Mouse (Mus musculus) bone marrow, adult 2 months (tissue): ENCODE data around the gene Smpdl3b. TPM values are rescaled to one million over a fixed set of nuclear protein-coding genes. Genes with fewer than 3 reads are reported as not detected.
"Not testable (repeated sequence)": the region's sequence is repeated elsewhere in the genome, so short reads cannot be mapped to it uniquely, and the experiment has no call there.

ENCODE experiments used
- H3K27ac ChIP-seq: fragments of 200-500 bp; 2 replicates; pipeline ENCODE4 v1.5.1; 2012; ENCODE audit warnings: low read depth, mild to moderate bottlenecking, control low read depth, inconsistent platforms, low read length; ENCODE audit not compliant: control insufficient read depth, poor library complexity, insufficient read depth
- H3K4me1 ChIP-seq: fragments of 200-500 bp; 2 replicates; pipeline ENCODE4 v1.6.1; 2011; ENCODE audit warnings: low read length; ENCODE audit not compliant: control insufficient read depth, insufficient read depth
- H3K4me3 ChIP-seq: fragments of 200-500 bp; replicated peaks from 2 replicates; pipeline ENCODE3; 2011; ENCODE audit warnings: mild to moderate bottlenecking, low read depth, low read length, control low read depth; ENCODE audit not compliant: control insufficient read depth
- CTCF ChIP-seq: fragments of 200-500 bp; IDR thresholded peaks from 2 replicates; pipeline ENCODE4 v1.5.1; 2011; ENCODE audit warnings: low read length, control low read depth; ENCODE audit not compliant: control insufficient read depth, insufficient read depth
- POLR2A ChIP-seq: fragments of 200-500 bp; IDR thresholded peaks from 2 replicates; pipeline ENCODE4 v1.6.1; 2011; ENCODE audit warnings: low read depth, mild to moderate bottlenecking, control low read depth, low read length, borderline replicate concordance; ENCODE audit not compliant: control insufficient read depth
- WGBS: fragments of 180-500 bp; shearing (Covaris S2); methylation state at CpG from one replicate; pipeline ENCODE4 v1.1.7; 2018; 5-methylcytosine and 5-hydroxymethylcytosine counted together
- polyA plus RNA-seq: library from polyadenylated mRNA; stranded (reverse); fragments of >200 nt; gene quantifications from 2 replicates; pipeline ENCODE4 v1.2.4, GENCODE M21; 2011; ENCODE audit warnings: low replicate concordance; ENCODE audit not compliant: missing spikeins, insufficient read depth, insufficient read length

Gene Smpdl3b
- polyA plus RNA-seq, 1 experiment, result 1.7 TPM

DNA sequence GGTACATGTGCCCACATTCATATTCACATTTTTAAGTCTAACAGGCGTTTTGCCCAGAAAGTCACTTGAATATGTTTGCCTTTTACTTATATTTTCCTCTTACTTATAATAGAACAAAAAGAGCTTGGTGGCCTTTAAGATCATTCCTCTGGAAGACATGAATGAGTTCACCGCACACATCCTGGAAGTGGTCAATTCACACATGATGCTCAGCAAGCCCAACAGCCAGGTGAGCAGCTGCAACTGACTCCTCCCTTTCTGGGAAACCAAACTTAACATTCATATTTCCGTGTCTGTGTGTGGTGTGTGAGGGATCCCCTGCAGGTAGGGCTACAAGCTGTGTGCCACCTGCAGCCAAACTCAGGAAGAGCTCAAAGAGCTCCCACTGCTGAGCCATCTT, 17.9 kb upstream of the Smpdl3b start:
- TF ChIP-seq POLR2A (no peak), CTCF (no peak)
- no peak overlapping the region for H3K4me3 ChIP-seq
- no peaks in the 10 kb centered on the region; the same call in 1 of the 2 replicates for H3K4me1 ChIP-seq
- H3K27ac ChIP-seq, result no peak overlapping the region
- WGBS, result 78% methylated on average over 3 of the region's 3 CpGs

DNA sequence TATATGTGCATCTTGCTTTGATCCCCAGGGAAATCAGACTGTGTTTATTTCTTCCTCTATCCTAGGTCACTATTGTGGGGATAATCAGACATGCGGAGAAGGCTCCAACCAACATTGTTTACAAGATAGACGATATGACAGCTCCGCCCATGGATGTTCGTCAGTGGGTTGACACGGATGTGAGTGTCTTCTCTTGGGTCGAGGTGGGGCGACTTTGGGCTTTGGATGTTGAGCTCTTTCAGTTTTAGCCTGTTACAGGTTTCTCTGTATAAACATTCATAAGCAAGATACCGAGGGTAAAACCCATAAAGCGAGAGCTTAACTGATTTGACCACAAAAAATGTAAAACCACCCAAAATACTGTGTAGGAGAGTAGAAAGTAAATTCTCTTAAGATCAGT, 14.7 kb upstream of the Smpdl3b start:
- no peak overlapping the region for H3K4me3 ChIP-seq
- no peak for TF ChIP-seq POLR2A
- no peak for TF ChIP-seq CTCF
- no peaks in the 10 kb centered on the region for H3K4me1 ChIP-seq
- H3K27ac ChIP-seq, result no peak overlapping the region
- 91% methylated on average over 9 of the region's 9 CpGs for WGBS

DNA sequence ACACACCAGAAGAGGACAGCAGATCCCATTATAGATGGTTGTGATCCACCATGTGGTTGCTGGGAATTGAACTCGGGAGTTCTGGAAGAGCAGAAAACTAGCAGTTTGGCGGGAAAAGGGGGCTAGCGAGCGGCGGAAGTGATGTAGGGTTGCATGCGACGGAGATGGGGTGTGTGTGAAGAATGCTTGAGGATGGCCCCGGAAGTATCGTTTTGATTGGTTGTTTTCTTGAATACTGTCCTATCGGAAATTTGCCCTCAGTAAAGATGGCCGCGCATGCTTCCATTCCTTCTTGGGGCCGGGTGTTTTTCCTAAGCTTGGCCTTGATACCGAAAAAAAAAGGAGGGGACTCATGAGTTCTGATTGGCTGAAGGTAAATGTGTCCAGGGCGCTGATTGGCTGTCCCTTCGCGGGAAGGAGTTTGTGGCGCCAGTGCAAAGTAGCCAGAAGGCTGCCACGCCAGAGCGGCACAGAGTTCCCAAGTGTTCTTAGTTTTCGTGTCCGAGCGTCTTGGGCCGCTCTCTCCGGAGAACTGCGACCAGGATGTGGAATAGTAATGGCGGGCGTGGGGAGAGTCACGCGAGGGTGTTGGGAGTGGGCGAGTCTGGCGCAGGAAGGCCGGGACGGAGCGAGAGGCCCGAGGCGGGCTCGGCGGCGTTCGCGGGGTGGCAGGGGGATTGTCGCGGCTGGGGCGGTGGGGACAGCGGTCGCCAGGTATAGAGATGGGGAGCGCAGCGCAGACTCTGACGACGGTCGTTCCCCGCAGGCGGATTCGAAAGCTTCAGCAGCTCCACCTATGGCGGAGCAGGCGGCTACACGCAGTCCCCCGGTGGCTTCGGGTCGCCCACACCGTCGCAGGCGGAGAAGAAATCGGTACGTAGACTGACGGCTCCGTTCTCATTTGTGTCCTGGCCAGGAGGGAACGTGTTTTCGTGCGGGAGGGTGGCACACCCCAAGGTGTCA, 11.1 kb upstream of the Smpdl3b start, which contains the start of gene Rpa2:
Gene Rpa2, plus strand, starts transcription at position 419 of the 963 bp plus-strand sequence.
- under 1% methylated on average over 71 of the region's 71 CpGs for WGBS

DNA sequence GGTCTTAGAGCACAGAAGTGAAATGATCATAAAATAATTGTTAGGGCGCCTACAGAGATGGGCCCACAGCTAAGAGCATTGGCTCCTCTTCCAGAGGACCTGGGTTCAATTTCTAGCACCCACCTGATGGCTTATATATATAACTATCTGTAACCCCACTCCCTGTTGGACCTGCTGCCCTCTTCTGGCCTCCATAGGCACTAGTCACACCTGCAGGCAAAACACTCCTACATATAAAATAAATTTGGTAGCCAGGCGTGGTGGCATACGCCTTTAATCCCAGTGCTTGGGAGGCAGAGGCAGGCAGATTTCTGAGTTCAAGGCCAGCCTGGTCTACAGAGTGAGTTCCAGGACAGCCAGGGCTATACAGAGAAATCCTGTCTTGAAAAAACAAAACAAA, 6.1 kb upstream of the Smpdl3b start:
- H3K4me3 ChIP-seq, H3K27ac ChIP-seq, H3K4me1 ChIP-seq: not testable (repeated sequence)
- WGBS, result 78% methylated on average over 3 of the region's 3 CpGs

More for the DNA sequence above, 11.1 kb upstream of the Smpdl3b start, which contains the start of gene Rpa2:
- peak within 1 kb of the TSS; percentile 53 for H3K27ac ChIP-seq
- peak within 1 kb of the TSS; percentile 81 for H3K4me3 ChIP-seq
- no peak for TF ChIP-seq CTCF
- peak; percentile 40; the same call in 1 of the 2 replicates for TF ChIP-seq POLR2A
- H3K4me1 ChIP-seq, result no peaks in the 10 kb centered on the region

DNA sequence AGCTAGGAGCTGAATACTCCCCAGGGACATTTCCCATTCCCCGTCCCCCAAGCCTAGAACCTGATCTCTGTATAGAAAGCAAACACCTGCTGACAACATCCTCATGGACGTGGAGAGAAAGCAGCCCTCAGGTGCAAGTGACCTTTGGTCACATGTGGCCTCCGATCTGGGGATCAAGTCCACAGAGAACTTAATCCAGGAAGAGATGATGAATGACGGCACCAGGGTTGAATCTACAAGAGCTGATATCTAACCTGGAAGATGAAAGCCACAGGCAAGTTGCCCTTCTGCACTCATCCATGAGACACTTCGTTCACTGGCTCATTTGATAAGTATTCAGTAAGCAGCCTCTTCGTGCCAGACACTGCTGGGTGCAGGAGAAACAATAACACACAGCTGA, 5.5 kb upstream of the Smpdl3b start:
- Histone ChIP-seq H3K27ac (no peak overlapping the region), H3K4me3 (no peak overlapping the region), H3K4me1 (no peaks in the 10 kb centered on the region; the same call in 1 of the 2 replicates)
- 78% methylated on average over 6 of the region's 6 CpGs for WGBS
- TF ChIP-seq CTCF, result no peak
- no peak for TF ChIP-seq POLR2A

DNA sequence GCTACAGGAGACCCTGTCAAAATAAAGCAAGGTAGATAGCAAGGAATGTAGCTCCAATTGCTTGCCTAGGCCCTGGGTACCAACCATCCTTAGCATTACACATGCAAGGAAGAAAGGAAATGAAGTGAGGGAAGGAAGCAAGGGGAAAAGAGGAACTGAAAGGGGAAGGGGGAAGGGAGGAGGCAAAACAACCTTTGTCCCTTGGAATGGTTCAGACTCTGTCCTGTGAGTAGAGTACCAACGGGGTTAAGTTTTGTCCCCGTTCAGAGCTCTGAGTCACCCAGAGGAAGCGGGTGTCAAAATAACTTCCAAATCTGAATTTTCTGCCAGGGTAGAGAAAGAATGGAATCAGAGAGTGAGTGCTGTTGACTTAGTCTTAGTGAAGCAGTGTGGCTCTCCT, 3.2 kb upstream of the Smpdl3b start:
- no peak overlapping the region for H3K27ac ChIP-seq
- no peak overlapping the region for H3K4me3 ChIP-seq
- TF ChIP-seq CTCF (no peak), POLR2A (no peak)
- H3K4me1 ChIP-seq, result no peaks in the 10 kb centered on the region; the same call in 1 of the 2 replicates
- WGBS, result 12% methylated on average over 3 of the region's 3 CpGs

DNA sequence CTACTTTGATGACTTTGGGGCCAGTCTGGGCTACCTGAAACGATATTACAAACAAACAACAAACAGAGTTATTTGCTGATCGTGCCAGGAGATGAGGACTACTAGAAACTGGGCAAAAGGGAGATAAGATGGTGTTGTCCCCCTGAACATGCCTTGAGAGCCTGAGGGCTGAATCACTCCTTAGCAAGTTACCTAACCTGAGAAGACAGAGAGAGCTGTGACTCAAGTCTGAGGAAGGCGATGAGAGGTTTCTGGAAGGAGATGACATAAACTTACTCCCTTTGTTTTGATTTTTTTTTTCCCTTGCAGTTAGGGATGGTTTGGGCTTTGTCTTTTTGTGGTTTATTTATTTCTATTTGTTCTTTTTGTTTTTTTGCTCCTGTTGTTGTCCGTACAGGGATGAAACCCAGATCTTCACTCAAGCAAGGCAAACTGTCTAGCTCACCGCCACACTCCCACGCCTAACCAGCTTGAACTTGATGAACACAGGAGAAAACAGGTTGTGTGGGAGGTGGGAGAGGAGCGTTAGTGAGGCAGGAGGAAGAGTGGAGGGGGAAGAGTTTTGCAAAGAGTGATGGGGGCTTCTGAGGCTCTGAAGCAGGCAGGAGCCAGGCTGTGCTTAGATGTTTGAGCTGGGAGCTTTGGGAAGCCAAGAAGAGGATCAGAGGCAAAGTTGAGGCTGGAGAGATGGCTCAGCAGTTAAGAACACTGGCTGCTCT, 740 bp upstream of the Smpdl3b start:
- WGBS, result 78% methylated on average over 7 of the region's 7 CpGs
- TF ChIP-seq CTCF (no peak), POLR2A (no peak)
- H3K4me1 ChIP-seq, result no peaks in the 10 kb centered on the region; the same call in 1 of the 2 replicates
- H3K27ac ChIP-seq, result no peak overlapping the region
- H3K4me3 ChIP-seq, result no peak overlapping the region

DNA sequence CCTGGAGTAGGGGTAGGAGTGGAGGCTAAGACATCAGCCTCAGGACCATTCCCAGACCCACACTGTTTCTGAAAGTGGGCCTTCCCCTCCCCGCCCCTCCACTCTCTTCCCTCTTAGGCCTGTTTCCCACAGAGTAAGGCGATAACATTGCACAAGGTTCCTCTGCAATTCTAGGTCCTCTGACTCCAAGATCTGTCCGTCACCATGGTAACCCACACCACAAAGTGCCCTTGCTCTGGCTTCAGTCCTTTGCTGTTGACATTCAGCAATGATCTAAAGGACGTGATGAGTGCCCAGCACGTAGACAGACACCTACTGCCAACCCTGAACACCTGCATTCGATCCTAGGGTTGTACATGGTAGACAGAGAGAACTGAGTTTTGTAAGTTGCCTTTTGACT, 4.1 kb downstream of the Smpdl3b start:
- TF ChIP-seq POLR2A, result no peak
- no peak for TF ChIP-seq CTCF
- Histone ChIP-seq H3K4me1 (peaks cover 2% of the 10 kb centered on the region; the same call in 1 of the 2 replicates), H3K27ac (no peak overlapping the region), H3K4me3 (no peak overlapping the region)
- WGBS, result 31% methylated on average over 6 of the region's 6 CpGs
